Mouse (Mus musculus): ENCODE measurements around the gene Anapc7. TPM values are rescaled to one million over a fixed set of nuclear protein-coding genes. Genes with fewer than 3 reads are reported as not detected.
A peak's percentile ranks its signal among the peaks of the same experiment; 100 is the strongest.

Anapc7 gene
- total and polyA plus RNA-seq, 2 experiments from 2014 or later: 33.0 to 42.0 TPM

- ATAC-seq: peak; percentile 94
- Histone ChIP-seq H3K27ac (ENCODE audit: low read depth, low read length) (peak overlapping the region; percentile 90), H3K4me1 (ENCODE audit: insufficient read depth) (0 out of 2 replicates have a peak, but pooled peaks cover 9% of the 10 kb centered on the region), H3K9me3 (ENCODE audit: low read length) (no peaks in the 10 kb centered on the region), H3K36me3 (ENCODE audit: insufficient read depth) (no peaks in the 10 kb centered on the region), H3K9ac (peak overlapping the region; percentile 81), H3K4me2 (ENCODE audit: low read depth) (peak overlapping the region; percentile 76), H3K4me3 (ENCODE audit: low read depth, low read length) (peak overlapping the region; percentile 96), H3K27me3 (ENCODE audit: insufficient read depth, low read length) (no peaks in the 10 kb centered on the region)
- WGBS: 2% methylated on average over 73 of the region's 73 CpGs
- peak; percentile 95 for DNase-seq
- TF ChIP-seq CTCF (IDR thresholded peaks at IDR 0.05; ENCODE audit: low read depth): peak; percentile 43; the same call in 1 of the 2 replicates
Measured at GRCm38 (mm10) chr5:122422071-122422964, 825 bp downstream of the Anapc7 start.

- WGBS: 34% methylated on average over 15 of the region's 15 CpGs
- ATAC-seq (no peak), DNase-seq (no peak)
- Histone ChIP-seq H3K9me3 (ENCODE audit: low read length) (no peaks in the 10 kb centered on the region), H3K4me3 (ENCODE audit: low read depth, low read length) (peak overlapping the region; percentile 96), H3K4me2 (ENCODE audit: low read depth) (peak overlapping the region; percentile 76), H3K9ac (peak overlapping the region; percentile 81), H3K27ac (ENCODE audit: low read depth, low read length) (no peak overlapping the region), H3K4me1 (ENCODE audit: insufficient read depth) (0 out of 2 replicates have a peak, but pooled peaks cover 9% of the 10 kb centered on the region), H3K36me3 (ENCODE audit: insufficient read depth) (0 out of 2 replicates have a peak, but pooled peaks cover 1% of the 10 kb centered on the region), H3K27me3 (ENCODE audit: insufficient read depth, low read length) (no peaks in the 10 kb centered on the region)
- no peak for TF ChIP-seq CTCF (IDR thresholded peaks at IDR 0.05; ENCODE audit: low read depth)
Measured at GRCm38 (mm10) chr5:122423083-122423482, 1.6 kb downstream of the Anapc7 start.

GRCm38 (mm10) chr5:122425550-122425949, 4.1 kb downstream of the Anapc7 start:
- 0 out of 2 replicates have a peak, but pooled peaks have one; percentile 4 for TF ChIP-seq CTCF (IDR thresholded peaks at IDR 0.05; ENCODE audit: low read depth)
- no peak overlapping the region for H3K27ac ChIP-seq (ENCODE audit: low read depth, low read length)
- 0 out of 2 replicates have a peak, but pooled peaks cover 9% of the 10 kb centered on the region for H3K4me1 ChIP-seq (ENCODE audit: insufficient read depth)
- H3K4me2 ChIP-seq (ENCODE audit: low read depth): no peak overlapping the region
- H3K36me3 ChIP-seq (ENCODE audit: insufficient read depth): peaks cover 22% of the 10 kb centered on the region
- ATAC-seq (no peak), DNase-seq (no peak)
- H3K9me3 ChIP-seq (ENCODE audit: low read length): no peaks in the 10 kb centered on the region
- no peak overlapping the region for H3K9ac ChIP-seq
- no peaks in the 10 kb centered on the region for H3K27me3 ChIP-seq (ENCODE audit: insufficient read depth, low read length)
- 83% methylated on average over 2 of the region's 2 CpGs for WGBS
- H3K4me3 ChIP-seq (ENCODE audit: low read depth, low read length): no peak overlapping the region

- 93% methylated on average over 4 of the region's 4 CpGs for WGBS
- TF ChIP-seq CTCF (IDR thresholded peaks at IDR 0.05; ENCODE audit: low read depth): no peak
- H3K27ac ChIP-seq (ENCODE audit: low read depth, low read length): no peak overlapping the region
- no peak overlapping the region for H3K4me3 ChIP-seq (ENCODE audit: low read depth, low read length)
- ATAC-seq (no peak), DNase-seq (no peak)
- H3K4me1 ChIP-seq (ENCODE audit: insufficient read depth): no peaks in the 10 kb centered on the region
- no peak overlapping the region for H3K4me2 ChIP-seq (ENCODE audit: low read depth)
- no peak overlapping the region for H3K9ac ChIP-seq
- no peaks in the 10 kb centered on the region for H3K9me3 ChIP-seq (ENCODE audit: low read length)
- peaks cover 52% of the 10 kb centered on the region for H3K36me3 ChIP-seq (ENCODE audit: insufficient read depth)
- H3K27me3 ChIP-seq (ENCODE audit: insufficient read depth, low read length): no peaks in the 10 kb centered on the region
Measured at GRCm38 (mm10) chr5:122430036-122430775, 8.7 kb downstream of the Anapc7 start.

GRCm38 (mm10) chr5:122431221-122431620, 9.7 kb downstream of the Anapc7 start:
- Histone ChIP-seq H3K4me3 (ENCODE audit: low read depth, low read length) (no peak overlapping the region), H3K36me3 (ENCODE audit: insufficient read depth) (peaks cover 61% of the 10 kb centered on the region), H3K4me2 (ENCODE audit: low read depth) (no peak overlapping the region), H3K4me1 (ENCODE audit: insufficient read depth) (no peaks in the 10 kb centered on the region), H3K9me3 (ENCODE audit: low read length) (no peaks in the 10 kb centered on the region), H3K27ac (ENCODE audit: low read depth, low read length) (no peak overlapping the region), H3K27me3 (ENCODE audit: insufficient read depth, low read length) (no peaks in the 10 kb centered on the region), H3K9ac (no peak overlapping the region)
- no peak for TF ChIP-seq CTCF (IDR thresholded peaks at IDR 0.05; ENCODE audit: low read depth)
- WGBS: 94% methylated on average over 8 of the region's 8 CpGs
- DNase-seq: no peak
- no peak for ATAC-seq

GRCm38 (mm10) chr5:122434541-122434940, 13.0 kb downstream of the Anapc7 start:
- TF ChIP-seq CTCF (IDR thresholded peaks at IDR 0.05; ENCODE audit: low read depth): peak; percentile 41
- Histone ChIP-seq H3K9ac (no peak overlapping the region), H3K27me3 (ENCODE audit: insufficient read depth, low read length) (no peaks in the 10 kb centered on the region), H3K27ac (ENCODE audit: low read depth, low read length) (no peak overlapping the region), H3K36me3 (ENCODE audit: insufficient read depth) (peaks cover 81% of the 10 kb centered on the region), H3K4me3 (ENCODE audit: low read depth, low read length) (no peak overlapping the region), H3K4me2 (ENCODE audit: low read depth) (no peak overlapping the region), H3K4me1 (ENCODE audit: insufficient read depth) (no peaks in the 10 kb centered on the region), H3K9me3 (ENCODE audit: low read length) (no peaks in the 10 kb centered on the region)
- WGBS: 85% methylated on average over 4 of the region's 4 CpGs
- no peak for DNase-seq
- no peak for ATAC-seq

All from forebrain, postnatal 0 days (tissue).